Mouse (Mus musculus) testis, adult 2 months (tissue): ENCODE results near the gene Fuk.

Experiments
- CTCF ChIP-seq: fragments of 200-500 bp; IDR thresholded peaks from 2 replicates; pipeline ENCODE4 v1.5.1; 2012; ENCODE audit warnings: low read depth, mild to moderate bottlenecking, inconsistent platforms, low read length, moderate library complexity; ENCODE audit not compliant: control insufficient read depth, insufficient read depth, insufficient replicate concordance
- POLR2A ChIP-seq: fragments of 200-500 bp; IDR thresholded peaks from 2 replicates; pipeline ENCODE4 v1.6.1; 2012; ENCODE audit warnings: low read depth, mild to moderate bottlenecking, inconsistent platforms, low read length, moderate library complexity; ENCODE audit not compliant: control insufficient read depth

- TF ChIP-seq CTCF = no peak
- no peak for TF ChIP-seq POLR2A
These were observed 19.4 kb upstream of the Fuk start for GRCm38 (mm10) chr8:110921492-110922230.
